Mouse (Mus musculus) embryonic facial prominence, embryonic 13.5 days (tissue): Measurements from ENCODE around the gene Anapc15. TPM values are rescaled to one million over a fixed set of nuclear protein-coding genes. Genes with fewer than 3 reads are reported as not detected.
"Not testable (repeated sequence)": the region's sequence is repeated elsewhere in the genome, so short reads cannot be mapped to it uniquely, and the experiment has no call there.

ENCODE experiments used
- ATAC-seq: fragments of 200-750 bp; cut with Nextera tagmentation; 2 replicates; pipeline ENCODE4 v1.8.0; 2017; ENCODE audit warnings: low read depth; ENCODE audit not compliant: insufficient number of reproducible peaks, insufficient read depth, low FRiP score, low TSS enrichment
- H3K27ac ChIP-seq: fragments of 300-500 bp; sonication (generic); 2 replicates; pipeline ENCODE4 v1.5.1; 2015; ENCODE audit warnings: moderate library complexity, mild to moderate bottlenecking, inconsistent platforms
- H3K27me3 ChIP-seq: fragments of 300-500 bp; sonication (generic); 2 replicates; pipeline ENCODE4 v1.6.1; 2015; ENCODE audit warnings: mild to moderate bottlenecking, inconsistent platforms
- H3K36me3 ChIP-seq: fragments of 300-500 bp; sonication (generic); 2 replicates; pipeline ENCODE4 v1.6.1; 2015; ENCODE audit warnings: mild to moderate bottlenecking, inconsistent platforms
- H3K4me1 ChIP-seq: fragments of 300-500 bp; sonication (generic); 2 replicates; pipeline ENCODE4 v1.6.1; 2015; ENCODE audit warnings: inconsistent platforms
- H3K4me2 ChIP-seq: fragments of 300-500 bp; sonication (generic); 2 replicates; pipeline ENCODE4 v1.6.1; 2015; ENCODE audit warnings: moderate library complexity, mild to moderate bottlenecking, inconsistent platforms
- H3K4me3 ChIP-seq: fragments of 300-500 bp; sonication (generic); 2 replicates; pipeline ENCODE4 v1.5.1; 2015; ENCODE audit warnings: mild to moderate bottlenecking, inconsistent platforms
- H3K9ac ChIP-seq: fragments of 300-500 bp; sonication (generic); 2 replicates; pipeline ENCODE4 v1.6.1; 2015; ENCODE audit warnings: mild to moderate bottlenecking, inconsistent platforms
- H3K9me3 ChIP-seq: fragments of 300-500 bp; sonication (generic); 2 replicates; pipeline ENCODE4 v1.6.1; 2016; ENCODE audit warnings: inconsistent platforms
- WGBS: fragments of 180-500 bp; shearing (Covaris S2); methylation state at CpG from one replicate; pipeline ENCODE4 v1.1.7; 2015; ENCODE audit warnings: mixed read lengths; 5-methylcytosine and 5-hydroxymethylcytosine counted together
- polyA plus RNA-seq: library from polyadenylated mRNA; unstranded; fragments of >200 nt; fragmentation: Nextera tagmentation; extraction: Ambion mirVana; gene quantifications from 2 replicates; pipeline ENCODE4 v1.2.1, GENCODE M21; 2015

Anapc15 gene
- polyA plus RNA-seq, 1 experiment from 2014 or later: 73.4 TPM

DNA sequence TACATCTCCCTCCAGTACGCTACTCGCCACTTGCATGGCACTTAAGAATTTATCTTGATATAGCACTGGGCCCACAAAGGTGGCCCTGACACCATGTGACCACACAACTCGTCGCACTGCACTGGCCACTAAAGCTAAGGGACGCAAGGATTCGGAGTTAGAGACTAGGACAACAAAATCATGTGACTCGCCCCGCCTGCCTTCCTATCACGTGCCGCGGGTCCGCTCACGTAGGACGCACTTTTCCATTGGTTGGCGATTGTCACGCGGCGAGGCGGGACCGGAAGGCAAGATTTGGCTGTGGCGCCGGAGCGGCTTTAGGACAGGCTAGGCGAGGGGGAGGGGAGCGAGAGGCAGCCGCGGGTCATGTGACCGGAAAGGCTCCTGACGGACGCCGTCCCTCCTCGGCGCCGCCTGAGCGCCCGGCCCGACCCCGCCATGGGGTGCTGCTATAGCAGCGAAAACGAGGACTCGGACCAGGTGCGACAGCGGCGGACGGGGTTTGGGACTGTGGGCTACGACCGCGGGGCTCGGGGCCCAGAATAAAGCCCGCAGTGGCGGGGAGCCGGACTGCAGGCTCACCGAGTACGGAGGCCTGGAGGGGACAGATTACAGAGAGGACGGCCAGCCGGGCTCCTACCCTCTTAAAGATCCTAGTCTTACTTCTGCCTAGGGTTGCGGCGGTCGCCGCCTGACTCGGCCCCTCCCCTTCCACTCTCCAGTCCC lies 42.2 kb downstream of the Anapc15 start, which contains the start of gene Lamtor1:
Gene Lamtor1 (plus strand): TSS at position 344 of the 726 bp plus-strand sequence.
- WGBS: under 1% methylated on average over 61 of the region's 61 CpGs

DNA sequence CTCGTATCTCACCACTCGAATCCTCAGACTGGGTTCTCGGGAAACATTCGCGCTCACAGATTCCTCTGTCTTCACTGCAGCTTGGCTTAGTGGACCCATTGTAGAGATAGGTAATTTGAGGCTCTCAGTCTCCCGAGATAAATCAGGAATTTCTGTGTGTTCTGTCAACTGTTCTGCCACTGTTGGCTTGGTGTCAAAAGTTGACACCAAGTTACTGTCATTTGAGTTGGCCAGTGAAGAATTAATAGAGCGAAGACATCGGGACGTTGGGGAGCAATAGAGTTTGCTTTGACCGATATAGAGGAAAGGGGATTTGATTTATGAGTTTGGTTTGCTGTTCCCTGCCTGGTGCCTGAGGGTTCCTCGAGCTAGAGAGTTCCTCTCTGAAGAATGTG lies 42.8 kb downstream of the Anapc15 start, which contains the start of gene Tomt:
Gene Tomt (minus strand): TSS at position 73 of the 395 bp plus-strand sequence.
- Histone ChIP-seq H3K9ac (peak within 1 kb of the TSS; percentile 92), H3K4me1 (peaks cover 19% of the 10 kb centered on the region), H3K9me3 (no peaks in the 10 kb centered on the region), H3K27me3 (no peaks in the 10 kb centered on the region), H3K36me3 (peaks cover 31% of the 10 kb centered on the region), H3K4me2 (peak within 1 kb of the TSS; percentile 70), H3K4me3 (peak within 1 kb of the TSS; percentile 83), H3K27ac (peak within 1 kb of the TSS; percentile 95)
- WGBS: 21% methylated on average over 11 of the region's 11 CpGs
- ATAC-seq: no peak

More for the DNA sequence above, 42.2 kb downstream of the Anapc15 start, which contains the start of gene Lamtor1:
- Histone ChIP-seq H3K27me3 (no peaks in the 10 kb centered on the region), H3K4me3 (peak within 1 kb of the TSS; percentile 83), H3K4me1 (peaks cover 19% of the 10 kb centered on the region), H3K9ac (peak within 1 kb of the TSS; percentile 92), H3K9me3 (no peaks in the 10 kb centered on the region), H3K36me3 (peaks cover 26% of the 10 kb centered on the region), H3K4me2 (peak within 1 kb of the TSS; percentile 70), H3K27ac (peak within 1 kb of the TSS; percentile 95)
- peak; percentile 98 for ATAC-seq

GRCm38 (mm10) chr7:101906696-101907095 lies 43.2 kb downstream of the Anapc15 start:
- H3K4me3 ChIP-seq: peak overlapping the region; percentile 83
- 71% methylated on average over 8 of the region's 8 CpGs for WGBS
- H3K9me3 ChIP-seq: no peaks in the 10 kb centered on the region
- H3K9ac ChIP-seq: peak overlapping the region; percentile 92
- H3K27me3 ChIP-seq: no peaks in the 10 kb centered on the region
- peaks cover 35% of the 10 kb centered on the region for H3K36me3 ChIP-seq
- no peak overlapping the region for H3K27ac ChIP-seq
- H3K4me2 ChIP-seq: peak overlapping the region; percentile 70
- H3K4me1 ChIP-seq: peaks cover 19% of the 10 kb centered on the region
- ATAC-seq: no peak

GRCm38 (mm10) chr7:101908367-101908766 lies 44.9 kb downstream of the Anapc15 start:
- H3K36me3 ChIP-seq: peaks cover 42% of the 10 kb centered on the region
- no peaks in the 10 kb centered on the region for H3K9me3 ChIP-seq
- H3K4me3 ChIP-seq: no peak overlapping the region
- WGBS: 70% methylated on average over 4 of the region's 4 CpGs
- no peak overlapping the region for H3K4me2 ChIP-seq
- H3K9ac ChIP-seq: no peak overlapping the region
- peaks cover 19% of the 10 kb centered on the region for H3K4me1 ChIP-seq
- no peaks in the 10 kb centered on the region for H3K27me3 ChIP-seq
- no peak for ATAC-seq
- H3K27ac ChIP-seq: no peak overlapping the region

DNA sequence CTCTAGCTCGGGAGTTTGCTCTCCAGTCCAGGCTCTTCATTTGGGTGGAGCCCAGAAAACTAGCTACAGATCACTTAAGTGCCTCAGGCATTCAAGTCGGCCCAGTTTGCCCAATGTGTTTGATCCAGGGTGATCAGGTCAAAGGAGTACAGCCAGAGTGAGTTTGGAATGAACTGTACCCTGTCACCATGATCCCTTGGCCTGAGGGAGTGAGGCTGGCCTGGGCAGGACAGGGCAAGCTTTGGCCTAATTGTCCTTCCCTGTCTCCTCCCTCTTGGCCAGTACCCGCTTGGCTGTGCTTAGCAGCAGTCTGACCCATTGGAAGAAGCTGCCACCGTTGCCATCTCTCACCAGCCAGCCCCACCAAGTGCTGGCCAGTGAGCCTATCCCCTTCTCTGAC lies 46.6 kb downstream of the Anapc15 start:
- no peak for ATAC-seq
- WGBS: 70% methylated on average over 4 of the region's 4 CpGs

DNA sequence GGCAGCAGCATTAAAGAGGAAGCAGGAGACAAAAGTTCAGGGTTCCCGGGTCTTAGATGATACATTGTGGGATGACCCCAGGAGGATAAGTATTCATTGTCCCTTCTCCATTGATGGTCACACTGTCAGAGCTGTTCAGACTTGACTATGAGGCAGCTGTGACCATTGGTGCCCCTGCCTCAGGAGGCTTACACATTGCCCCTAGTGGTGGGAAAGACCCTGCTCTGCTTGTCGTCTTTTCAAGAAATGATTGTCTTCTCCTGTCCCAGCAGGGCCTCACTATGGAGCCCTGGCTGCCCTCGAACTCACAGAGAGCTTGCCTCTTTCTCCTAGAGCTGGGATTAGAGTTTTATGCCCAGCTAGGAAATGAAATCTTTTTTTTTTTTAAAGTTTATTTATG lies 48.5 kb downstream of the Anapc15 start:
- Histone ChIP-seq H3K36me3 (peaks cover 71% of the 10 kb centered on the region), H3K27ac (no peak overlapping the region), H3K4me1 (peaks cover 5% of the 10 kb centered on the region), H3K9ac (no peak overlapping the region), H3K9me3 (no peaks in the 10 kb centered on the region), H3K4me2 (no peak overlapping the region), H3K4me3 (no peak overlapping the region), H3K27me3 (no peaks in the 10 kb centered on the region)
- 67% methylated on average over 3 of the region's 3 CpGs for WGBS
- no peak for ATAC-seq

More for the DNA sequence above, 46.6 kb downstream of the Anapc15 start:
- H3K27ac ChIP-seq: no peak overlapping the region
- H3K27me3 ChIP-seq: no peaks in the 10 kb centered on the region
- H3K4me2 ChIP-seq: no peak overlapping the region
- H3K4me3 ChIP-seq: no peak overlapping the region
- H3K4me1 ChIP-seq: peaks cover 14% of the 10 kb centered on the region
- H3K9ac ChIP-seq: no peak overlapping the region
- peaks cover 59% of the 10 kb centered on the region for H3K36me3 ChIP-seq
- no peaks in the 10 kb centered on the region for H3K9me3 ChIP-seq

DNA sequence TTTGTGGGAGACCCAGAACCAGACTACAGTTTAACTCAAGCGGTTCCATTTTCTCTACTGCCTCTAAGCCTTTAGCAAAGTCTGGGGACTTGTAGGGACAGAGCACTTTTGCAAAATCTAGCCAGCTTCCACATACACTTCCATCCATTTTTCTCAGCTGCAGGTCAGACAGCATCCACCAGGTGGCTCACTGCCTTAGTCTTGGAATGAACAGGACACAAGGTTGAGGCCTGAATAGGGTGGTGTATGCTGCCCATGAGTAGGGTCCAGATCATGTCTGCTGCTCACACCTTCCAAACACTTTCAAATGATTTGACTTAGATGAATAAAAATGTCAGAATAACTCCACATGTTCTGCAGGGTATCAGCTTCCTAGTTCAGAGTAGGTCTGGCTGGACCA lies 54.6 kb downstream of the Anapc15 start:
- H3K4me3 ChIP-seq: no peak overlapping the region
- H3K27me3 ChIP-seq: no peaks in the 10 kb centered on the region
- H3K4me2 ChIP-seq: no peak overlapping the region
- no peak overlapping the region for H3K27ac ChIP-seq
- H3K9me3 ChIP-seq: no peaks in the 10 kb centered on the region
- H3K36me3 ChIP-seq: peaks cover 32% of the 10 kb centered on the region
- ATAC-seq: 0 out of 2 replicates have a peak, but pooled peaks have one; percentile 43
- no peak overlapping the region for H3K9ac ChIP-seq
- 0 out of 2 replicates have a peak, but pooled peaks cover 4% of the 10 kb centered on the region for H3K4me1 ChIP-seq
- WGBS: 14% methylated on average over 1 of the region's 1 CpGs

GRCm38 (mm10) chr7:101925892-101926291 lies 62.4 kb downstream of the Anapc15 start:
- not testable (repeated sequence) for H3K27ac ChIP-seq, H3K4me2 ChIP-seq, H3K4me1 ChIP-seq, H3K9me3 ChIP-seq, H3K4me3 ChIP-seq, ATAC-seq, H3K27me3 ChIP-seq, H3K36me3 ChIP-seq, H3K9ac ChIP-seq

- Histone ChIP-seq H3K4me2 (no peak overlapping the region), H3K4me1 (peaks cover 7% of the 10 kb centered on the region; the same call in 1 of the 2 replicates), H3K4me3 (no peak overlapping the region), H3K9me3 (no peaks in the 10 kb centered on the region), H3K27ac (no peak overlapping the region), H3K27me3 (no peaks in the 10 kb centered on the region), H3K36me3 (no peaks in the 10 kb centered on the region), H3K9ac (no peak overlapping the region)
- ATAC-seq: no peak
- WGBS: 84% methylated on average over 3 of the region's 3 CpGs
Observed at GRCm38 (mm10) chr7:101928093-101928492, 64.6 kb downstream of the Anapc15 start.

DNA sequence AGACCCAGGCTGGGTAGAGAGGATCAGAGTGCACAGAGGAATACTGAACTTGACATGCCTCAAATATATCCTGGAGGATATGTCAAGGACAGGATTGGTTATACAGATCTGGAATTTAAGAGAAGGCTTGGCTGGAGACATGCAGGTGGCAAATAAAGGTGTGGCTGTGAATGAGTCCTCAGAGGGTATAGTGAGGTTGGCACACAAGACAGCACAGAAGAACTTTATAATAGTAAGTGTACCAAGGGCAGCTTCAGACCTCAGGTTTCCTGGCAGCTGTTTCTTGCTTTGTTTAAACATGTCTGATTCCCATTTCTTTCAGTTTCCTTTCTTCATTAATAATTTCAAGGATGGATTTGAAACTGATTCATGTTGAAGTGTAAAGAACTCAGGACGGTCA lies 69.0 kb downstream of the Anapc15 start:
- Histone ChIP-seq H3K4me2 (peak overlapping the region; percentile 73), H3K9ac (no peak overlapping the region), H3K36me3 (peaks cover 5% of the 10 kb centered on the region), H3K27ac (no peak overlapping the region), H3K4me3 (peak overlapping the region; percentile 87; the same call in 1 of the 2 replicates), H3K27me3 (no peaks in the 10 kb centered on the region), H3K4me1 (peaks cover 21% of the 10 kb centered on the region), H3K9me3 (no peaks in the 10 kb centered on the region)
- no peak for ATAC-seq
- 77% methylated on average over 1 of the region's 1 CpGs for WGBS

- peaks cover 21% of the 10 kb centered on the region for H3K4me1 ChIP-seq
- peak overlapping the region; percentile 85 for H3K27ac ChIP-seq
- no peak for ATAC-seq
- peak overlapping the region; percentile 92 for H3K9ac ChIP-seq
- H3K4me3 ChIP-seq: peak overlapping the region; percentile 87
- peak overlapping the region; percentile 73 for H3K4me2 ChIP-seq
- 4% methylated on average over 15 of the region's 15 CpGs for WGBS
- H3K9me3 ChIP-seq: no peaks in the 10 kb centered on the region
- no peaks in the 10 kb centered on the region for H3K27me3 ChIP-seq
- H3K36me3 ChIP-seq: peaks cover 6% of the 10 kb centered on the region
Observed at GRCm38 (mm10) chr7:101933300-101933699, 69.8 kb downstream of the Anapc15 start.

GRCm38 (mm10) chr7:101933751-101934240 lies 70.3 kb downstream of the Anapc15 start, which contains the start of the genes Lrrc51 and Numa1:
Gene Lrrc51, minus strand, starts transcription at chr7:101933895.
Gene Numa1, plus strand, starts transcription at chr7:101934111.
- Histone ChIP-seq H3K4me3 (peak within 1 kb of the TSS; percentile 87), H3K9ac (peak within 1 kb of the TSS; percentile 92), H3K4me1 (peaks cover 21% of the 10 kb centered on the region), H3K27ac (peak within 1 kb of the TSS; percentile 85), H3K36me3 (peaks cover 6% of the 10 kb centered on the region), H3K4me2 (peak within 1 kb of the TSS; percentile 73), H3K27me3 (no peaks in the 10 kb centered on the region), H3K9me3 (no peaks in the 10 kb centered on the region)
- peak; percentile 97 for ATAC-seq
- under 1% methylated on average over 40 of the region's 40 CpGs for WGBS
